Mouse (Mus musculus): ENCODE measurements around the gene Tusc2. TPM values are rescaled to one million over a fixed set of nuclear protein-coding genes. Genes with fewer than 3 reads are reported as not detected.
A peak's percentile ranks its signal among the peaks of the same experiment; 100 is the strongest.

Gene Tusc2
- total and polyA plus RNA-seq, 3 experiments, result 36.2 to 48.9 TPM; not detected in 1

DNA sequence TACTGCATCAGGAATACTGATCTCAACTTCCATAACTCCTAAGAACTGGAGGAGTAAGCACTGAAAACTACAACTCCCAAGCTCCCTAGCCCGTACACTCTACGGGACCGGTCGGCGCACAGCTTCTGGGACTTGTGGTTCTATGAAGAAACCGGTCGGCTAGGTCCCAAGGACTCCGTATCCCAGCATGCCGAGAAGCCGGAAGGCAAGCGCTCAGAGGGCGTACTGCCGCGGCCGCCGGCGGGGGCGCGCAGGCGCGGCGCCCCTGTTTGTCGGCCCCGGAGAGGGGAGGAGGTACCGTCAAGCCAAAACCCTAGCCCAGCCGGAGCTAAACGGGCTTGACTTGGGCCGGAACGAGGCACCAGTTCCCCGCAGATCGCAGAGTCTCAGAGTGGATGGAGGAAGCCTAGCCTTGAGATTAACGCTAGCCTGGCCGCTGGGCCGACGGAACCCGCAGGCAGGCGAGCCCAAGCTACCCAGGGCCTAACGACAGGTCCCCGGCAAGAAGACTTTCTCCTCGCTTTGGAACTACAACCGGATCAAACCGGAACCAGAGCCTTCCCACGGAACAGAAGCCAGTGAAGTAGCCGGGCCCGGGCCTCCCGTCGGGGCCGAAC is 29.2 kb upstream of the Tusc2 start, which contains the start of gene Tmem115:
Gene Tmem115 (plus strand): TSS at position 155 of the 617 bp plus-strand sequence.
- peaks cover 40% of the 10 kb centered on the region for H3K79me2 ChIP-seq (ENCODE audit: control insufficient read depth, insufficient read depth, low read length, poor library complexity)
- peaks cover 0 to 20% of the 10 kb centered on the region in 2 experiments; a peak in 1 of 4 replicates for H3K4me1 ChIP-seq (ENCODE audit: control insufficient read depth in 1 of 2, insufficient read depth in 2 of 2, low read length in 2 of 2)
- peak within 1 kb of the TSS; percentile 87 for H3K9ac ChIP-seq (ENCODE audit: control insufficient read depth, low read depth, low read length, poor library complexity, severe bottlenecking)
- peak; percentile 96 for DNase-seq (ENCODE audit: low read depth, low spot score)
- peak within 1 kb of the TSS; percentile 78 to 87 for H3K4me3 ChIP-seq (ENCODE audit: control insufficient read depth in 1 of 2, insufficient read depth in 1 of 2, low read depth in 2 of 2, low read length in 2 of 2)
- no peaks in the 10 kb centered on the region for H3K27me3 ChIP-seq (ENCODE audit: control insufficient read depth in 1 of 2, insufficient read depth in 2 of 2, low read length in 2 of 2)
- no peaks in the 10 kb centered on the region for H3K9me3 ChIP-seq (replicated peaks; ENCODE audit: insufficient read depth, low read length)
- peaks cover 0 to 7% of the 10 kb centered on the region in 2 experiments; a peak in 2 of 4 replicates for H3K36me3 ChIP-seq (ENCODE audit: control insufficient read depth in 1 of 2, insufficient read depth in 2 of 2, low read length in 2 of 2)
- peak within 1 kb of the TSS; percentile 48 for H3K27ac ChIP-seq (ENCODE audit: control insufficient read depth, low read depth, low read length)
- TF ChIP-seq MXI1 (IDR thresholded peaks at IDR 0.05; ENCODE audit: low read depth, low read length) (peak; percentile 59), USF2 (IDR thresholded peaks at IDR 0.05; ENCODE audit: borderline replicate concordance in 1 of 2, insufficient read depth in 1 of 2, low read depth in 1 of 2, low read length in 2 of 2) (no peak), TCF12 (IDR thresholded peaks at IDR 0.05; ENCODE audit: low read depth, low read length) (peak; percentile 60), ZC3H11A (IDR thresholded peaks at IDR 0.05; ENCODE audit: low read depth, low read length) (no peak), E2F4 (IDR thresholded peaks at IDR 0.05; ENCODE audit: borderline replicate concordance, low read depth, low read length) (no peak), UBTF (IDR thresholded peaks at IDR 0.05; ENCODE audit: borderline replicate concordance, insufficient read depth, low read depth, low read length) (peak; percentile 74; the same call in 1 of the 2 replicates), TAL1 (IDR thresholded peaks at IDR 0.05; ENCODE audit: low read length) (no peak), ELF1 (IDR thresholded peaks at IDR 0.05; ENCODE audit: low read depth, low read length) (peak; percentile 98), MAFK (IDR thresholded peaks at IDR 0.05; ENCODE audit: borderline replicate concordance, low read depth, low read length) (no peak), ZNF384 (IDR thresholded peaks at IDR 0.05; ENCODE audit: low read depth, low read length) (no peak), MEF2A (IDR thresholded peaks at IDR 0.05; ENCODE audit: extremely low read depth, insufficient replicate concordance, low read depth, low read length, poor library complexity, severe bottlenecking) (no peak), MAX (IDR thresholded peaks at IDR 0.05; ENCODE audit: low read length) (no peak), MAZ (IDR thresholded peaks at IDR 0.05; ENCODE audit: low read depth, low read length) (peak; percentile 85), USF1 (IDR thresholded peaks at IDR 0.05; ENCODE audit: low read depth, low read length) (no peak), ZKSCAN1 (IDR thresholded peaks at IDR 0.05; ENCODE audit: low read depth, low read length) (no peak), SIN3A (IDR thresholded peaks at IDR 0.05; ENCODE audit: low read length) (peak; percentile 89), POLR2AphosphoS5 (IDR thresholded peaks at IDR 0.05; ENCODE audit: borderline replicate concordance, low read depth, low read length) (no peak), MYB (IDR thresholded peaks at IDR 0.05; ENCODE audit: low read depth, low read length) (no peak), POLR2A (IDR thresholded peaks at IDR 0.05; ENCODE audit: control insufficient read depth in 1 of 2, insufficient read depth in 1 of 2, low read depth in 1 of 2, low read length in 2 of 2, poor library complexity in 1 of 2) (peak in 1 of 2 experiments; percentile 79; a peak in 3 of 4 replicates), POLR2AphosphoS2 (IDR thresholded peaks at IDR 0.05; ENCODE audit: low read length) (no peak; the same call in 1 of the 2 replicates), GATA1 (IDR thresholded peaks at IDR 0.05; ENCODE audit: low read depth, low read length) (no peak), SMC3 (IDR thresholded peaks at IDR 0.05; ENCODE audit: low read depth, low read length) (no peak), CTCF (IDR thresholded peaks at IDR 0.05 in 2 of 3, conservative IDR thresholded peaks at IDR 0.05 in 1 of 3; ENCODE audit: control insufficient read depth in 1 of 3, insufficient read depth in 1 of 3, low read depth in 2 of 3, low read length in 3 of 3, poor library complexity in 1 of 3, severe bottlenecking in 1 of 3) (no peak), KAT2A (conservative IDR thresholded peaks at IDR 0.05; ENCODE audit: low read depth, low read length) (peak; percentile 99), HCFC1 (IDR thresholded peaks at IDR 0.05; ENCODE audit: low read depth, low read length) (peak; percentile 100), RAD21 (IDR thresholded peaks at IDR 0.05; ENCODE audit: low read depth, low read length) (no peak), EP300 (IDR thresholded peaks at IDR 0.05; ENCODE audit: low read depth in 1 of 2, low read length in 2 of 2) (no peak), ZMIZ1 (IDR thresholded peaks at IDR 0.05; ENCODE audit: low read depth, low read length) (no peak), CHD2 (IDR thresholded peaks at IDR 0.05; ENCODE audit: low read length) (no peak), JUND (IDR thresholded peaks at IDR 0.05; ENCODE audit: low read depth, low read length) (no peak), CHD1 (IDR thresholded peaks at IDR 0.05; ENCODE audit: low read depth, low read length) (no peak), BHLHE40 (IDR thresholded peaks at IDR 0.05; ENCODE audit: borderline replicate concordance, low read depth, low read length) (no peak), TBP (IDR thresholded peaks at IDR 0.05; ENCODE audit: low read depth, low read length) (no peak), RCOR1 (IDR thresholded peaks at IDR 0.05; ENCODE audit: low read depth, low read length) (no peak), NELFE (IDR thresholded peaks at IDR 0.05; ENCODE audit: low read depth, low read length) (peak; percentile 74), MYC (IDR thresholded peaks at IDR 0.05; ENCODE audit: low read depth, low read length) (peak; percentile 38; the same call in 1 of the 2 replicates), ETS1 (IDR thresholded peaks at IDR 0.05; ENCODE audit: low read depth, low read length) (no peak)

All from MEL (cell line).